10 mouse cellular contexts compared by ENCODE assay signal in genomic region chr4:8232393-8233111, GRCm38 (mm10). TPM values are rescaled to one million over a fixed set of nuclear protein-coding genes. Genes with fewer than 3 reads are reported as not detected.
A peak's percentile ranks its signal among the peaks of the same experiment; 100 is the strongest.
DNase-seq lines count a peak whose midpoint lies in the region; ATAC-seq and TF ChIP-seq lines count a peak whose summit lies in the region.
"Had no signal": no experiment of that assay in that cellular context is flagged by ENCODE, and none has a peak within 500 bp of the region (broad histone marks: within the 10 kb centered on the region; RNA-seq: fewer than 3 reads in every experiment).

No protein-coding gene starts in this region.

- no peak overlapping the region for H3K4me3 ChIP-seq in midbrain, embryonic 13.5 days (replicated peaks)
- H3K4me3 ChIP-seq in midbrain, postnatal 0 days (ENCODE audit: low read depth, low read length) = no peak overlapping the region
- H3K4me3 ChIP-seq in heart, embryonic 14.5 days (ENCODE audit: control insufficient read depth in 1 of 2, insufficient read depth in 1 of 2, low read depth in 1 of 2, low read length in 2 of 2) = no peak overlapping the region
- H3K4me3 ChIP-seq in kidney, embryonic 15.5 days (replicated peaks) = no peak overlapping the region
- H3K4me3 ChIP-seq in stomach, embryonic 16.5 days (replicated peaks; ENCODE audit: low read length) = no peak overlapping the region
- H3K4me3 ChIP-seq: forebrain, embryonic 15.5 days; limb, embryonic 15.5 days had no signal

- H3K4me1 ChIP-seq in midbrain, embryonic 13.5 days (replicated peaks) = no peaks in the 10 kb centered on the region
- no peaks in the 10 kb centered on the region; the same call in 1 of the 2 replicates for H3K4me1 ChIP-seq in midbrain, postnatal 0 days (ENCODE audit: insufficient read depth, low read length)
- H3K4me1 ChIP-seq in heart, embryonic 14.5 days (ENCODE audit: control insufficient read depth in 2 of 2, insufficient read depth in 2 of 2, low read length in 2 of 2) = peaks cover 3 to 7% of the 10 kb centered on the region in 2 experiments; a peak in 3 of 4 replicates
- peaks cover 22% of the 10 kb centered on the region for H3K4me1 ChIP-seq in kidney, embryonic 15.5 days
- H3K4me1 ChIP-seq in stomach, embryonic 16.5 days (ENCODE audit: control insufficient read depth, insufficient read depth, low read length) = 0 out of 2 replicates have a peak, but pooled peaks cover 5% of the 10 kb centered on the region
- H3K4me1 ChIP-seq: forebrain, embryonic 15.5 days; limb, embryonic 15.5 days had no signal

- ATAC-seq in midbrain, embryonic 13.5 days = 0 out of 2 replicates have a peak, but pooled peaks have one; percentile 50
- no peak for ATAC-seq in midbrain, postnatal 0 days (ENCODE audit: low FRiP score)
- ATAC-seq in heart, embryonic 14.5 days (ENCODE audit: insufficient number of reproducible peaks, insufficient read depth, low FRiP score, low read depth) = peak; percentile 64
- peak; percentile 52 for ATAC-seq in kidney, embryonic 15.5 days (replicated peaks; ENCODE audit: low FRiP score)
- peak; percentile 47; the same call in 1 of the 2 replicates for ATAC-seq in stomach, embryonic 16.5 days (ENCODE audit: insufficient read depth, low FRiP score)
- ATAC-seq: forebrain, embryonic 15.5 days had no signal

- no peak overlapping the region for H3K4me2 ChIP-seq in midbrain, embryonic 13.5 days (replicated peaks)
- no peak overlapping the region for H3K4me2 ChIP-seq in midbrain, postnatal 0 days (ENCODE audit: low read depth, low read length, poor library complexity, severe bottlenecking)
- 0 out of 2 replicates have a peak overlapping the region, but pooled peaks have one; percentile 0 for H3K4me2 ChIP-seq in heart, embryonic 14.5 days (ENCODE audit: low read length)
- no peak overlapping the region for H3K4me2 ChIP-seq in kidney, embryonic 15.5 days
- H3K4me2 ChIP-seq in stomach, embryonic 16.5 days (ENCODE audit: low read depth, low read length) = no peak overlapping the region
- H3K4me2 ChIP-seq: forebrain, embryonic 15.5 days; limb, embryonic 15.5 days had no signal

- H3K36me3 ChIP-seq in midbrain, embryonic 13.5 days = no peaks in the 10 kb centered on the region
- no peaks in the 10 kb centered on the region for H3K36me3 ChIP-seq in midbrain, postnatal 0 days (ENCODE audit: insufficient read depth, low read length)
- no peaks in the 10 kb centered on the region for H3K36me3 ChIP-seq in heart, embryonic 14.5 days (ENCODE audit: control insufficient read depth, insufficient read depth, low read length)
- no peaks in the 10 kb centered on the region for H3K36me3 ChIP-seq in kidney, embryonic 15.5 days
- no peaks in the 10 kb centered on the region for H3K36me3 ChIP-seq in stomach, embryonic 16.5 days (ENCODE audit: control insufficient read depth, insufficient read depth, low read length)
- H3K36me3 ChIP-seq: forebrain, embryonic 15.5 days; G1E; limb, embryonic 15.5 days had no signal

- no peaks in the 10 kb centered on the region for H3K9me3 ChIP-seq in midbrain, embryonic 13.5 days
- H3K9me3 ChIP-seq in midbrain, postnatal 0 days (ENCODE audit: low read length) = no peaks in the 10 kb centered on the region
- no peaks in the 10 kb centered on the region for H3K9me3 ChIP-seq in heart, embryonic 14.5 days (ENCODE audit: control insufficient read depth, low read length)
- H3K9me3 ChIP-seq in kidney, embryonic 15.5 days (replicated peaks) = no peaks in the 10 kb centered on the region
- no peaks in the 10 kb centered on the region for H3K9me3 ChIP-seq in stomach, embryonic 16.5 days (replicated peaks; ENCODE audit: control insufficient read depth, low read length)
- H3K9me3 ChIP-seq: forebrain, embryonic 15.5 days; G1E; limb, embryonic 15.5 days had no signal

- H3K9ac ChIP-seq in midbrain, embryonic 13.5 days (replicated peaks) = no peak overlapping the region
- no peak overlapping the region for H3K9ac ChIP-seq in midbrain, postnatal 0 days (replicated peaks; ENCODE audit: low read length, poor library complexity, severe bottlenecking)
- H3K9ac ChIP-seq in heart, embryonic 14.5 days (ENCODE audit: low read length) = no peak overlapping the region; the same call in 1 of the 2 replicates
- no peak overlapping the region for H3K9ac ChIP-seq in kidney, embryonic 15.5 days
- H3K9ac ChIP-seq in stomach, embryonic 16.5 days (ENCODE audit: low read length) = no peak overlapping the region
- H3K9ac ChIP-seq: forebrain, embryonic 15.5 days; limb, embryonic 15.5 days had no signal

- H3K27ac ChIP-seq in midbrain, embryonic 13.5 days = no peak overlapping the region
- H3K27ac ChIP-seq in midbrain, postnatal 0 days (ENCODE audit: low read depth, low read length) = no peak overlapping the region
- peak overlapping the region; percentile 30 to 42; a peak in 3 of 4 replicates for H3K27ac ChIP-seq in heart, embryonic 14.5 days (replicated peaks in 1 of 2; ENCODE audit: control insufficient read depth in 1 of 2, insufficient read depth in 1 of 2, low read depth in 2 of 2, low read length in 2 of 2)
- H3K27ac ChIP-seq in kidney, embryonic 15.5 days = peak overlapping the region; percentile 19; the same call in 1 of the 2 replicates
- H3K27ac ChIP-seq in stomach, embryonic 16.5 days (ENCODE audit: low read length) = 0 out of 2 replicates have a peak overlapping the region, but pooled peaks have one; percentile 23
- H3K27ac ChIP-seq: forebrain, embryonic 15.5 days; limb, embryonic 15.5 days had no signal

- 78% methylated on average over 12 of the region's 12 CpGs for WGBS in midbrain, embryonic 13.5 days
- 70% methylated on average over 12 of the region's 12 CpGs for WGBS in midbrain, postnatal 0 days
- WGBS in heart, embryonic 14.5 days = 42% methylated on average over 12 of the region's 12 CpGs
- 52% methylated on average over 12 of the region's 12 CpGs for WGBS in kidney, embryonic 15.5 days
- WGBS in stomach, embryonic 16.5 days = 57% methylated on average over 12 of the region's 12 CpGs

- no peak for DNase-seq in midbrain, postnatal 0 days (ENCODE audit: low spot score)
- DNase-seq in left cerebral cortex, adult 18-20 months (ENCODE audit: low spot score in 2 of 2) = no peak
- no peak for DNase-seq in adrenal gland, adult 18-20 months (ENCODE audit: low spot score in 2 of 2)

- no peak for TF ChIP-seq CTCF in midbrain, postnatal 0 days (IDR thresholded peaks at IDR 0.05)

- H3K27me3 ChIP-seq in midbrain, embryonic 13.5 days = peaks cover 4% of the 10 kb centered on the region; the same call in 1 of the 2 replicates
- no peaks in the 10 kb centered on the region for H3K27me3 ChIP-seq in midbrain, postnatal 0 days (ENCODE audit: insufficient read depth, low read length)
- no peaks in the 10 kb centered on the region for H3K27me3 ChIP-seq in heart, embryonic 14.5 days (ENCODE audit: control insufficient read depth, insufficient read depth, low read length)
- peaks cover 1% of the 10 kb centered on the region; the same call in 1 of the 2 replicates for H3K27me3 ChIP-seq in kidney, embryonic 15.5 days
- H3K27me3 ChIP-seq in stomach, embryonic 16.5 days (ENCODE audit: control insufficient read depth, insufficient read depth, low read length) = no peaks in the 10 kb centered on the region
- H3K27me3 ChIP-seq: forebrain, embryonic 15.5 days; limb, embryonic 15.5 days had no signal

RNA-seq across cellular contexts. Expression of gene Car8, which starts 6.3 kb away (rescaled TPM):
- polyA plus RNA-seq in midbrain, embryonic 13.5 days (2015; fragmentation: Nextera tagmentation; extraction: Ambion mirVana) = 1.5 and 2.2 TPM in 2 replicates
- 13.7 and 31.6 TPM in 2 replicates for total RNA-seq in midbrain, postnatal 0 days (2014; rRNA removed)
- 17.7 and 18.6 TPM in 2 replicates for polyA plus RNA-seq in midbrain, postnatal 0 days (2015; fragmentation: Nextera tagmentation; extraction: Ambion mirVana)
- polyA plus RNA-seq in heart, embryonic 14.5 days (2014; fragmentation: Nextera tagmentation; extraction: Ambion mirVana) = 10.3 and 11.2 TPM in 2 replicates
- polyA plus RNA-seq in kidney, embryonic 15.5 days (2015; fragmentation: Nextera tagmentation; extraction: Ambion mirVana) = 12.3 and 12.6 TPM in 2 replicates
- 12.8 and 13.3 TPM in 2 replicates for polyA plus RNA-seq in stomach, embryonic 16.5 days (2015; fragmentation: Nextera tagmentation; extraction: Ambion mirVana)
- total RNA-seq in left cerebral cortex, adult 18-20 months (2021) = 1 to 10 TPM; 5.7 to 6.0 TPM
- total RNA-seq in adrenal gland, adult 18-20 months (2021) = 10 to 100 TPM in 1 of 2 experiments, 1 to 10 TPM in 1; 3.0 to 30.6 TPM
- total RNA-seq: G1E had no signal
- polyA plus RNA-seq: G1E had no signal

Comparison
In these comparisons a context has a peak if more than half of its experiments do, and no peak if none do; other contexts are left out.
1. H3K27ac ChIP-seq: peak in heart, embryonic 14.5 days (2 of 2), kidney, embryonic 15.5 days (single experiment) and stomach, embryonic 16.5 days (single experiment); none in midbrain, embryonic 13.5 days (single experiment) and midbrain, postnatal 0 days (single experiment).